Comparison of ENCODE assay signal across 17 mouse cellular contexts in genomic region chr15:95907909-95908308, GRCm38 (mm10).
DNase-seq lines count a peak whose midpoint lies in the region; ATAC-seq lines count a peak whose summit lies in the region.
"Had no signal": no experiment of that assay in that cellular context is flagged by ENCODE, and none has a peak within 500 bp of the region (broad histone marks: within the 10 kb centered on the region; RNA-seq: fewer than 3 reads in every experiment).

No protein-coding gene starts in this region.

- 0 out of 2 replicates have a peak overlapping the region, but pooled peaks have one; percentile 36 for H3K9ac ChIP-seq in liver, embryonic 12.5 days
- H3K9ac ChIP-seq: forebrain, postnatal 0 days; kidney, embryonic 15.5 days; limb, embryonic 13.5 days; lung, embryonic 15.5 days; neural tube, embryonic 13.5 days had no signal

- 33% methylated on average over 1 of the region's 1 CpGs for WGBS in liver, embryonic 12.5 days (ENCODE audit: insufficient replicate concordance)

- DNase-seq in c-Kit-negative CD71-positive TER-119-positive erythroid progenitor cells, embryonic 14.5 days (ENCODE audit: low read depth, low spot score) = peak; percentile 46
- peak; percentile 63 for DNase-seq in c-Kit-positive CD71-positive TER-119-positive erythroid progenitor cells, embryonic 14.5 days (ENCODE audit: low spot score)
- DNase-seq in thymus, postnatal 4 days = no peak
- DNase-seq in urinary bladder, postnatal 14 days (ENCODE audit: low spot score) = no peak
- DNase-seq: cerebellum, adult 9-10 months had no signal

- H3K27me3 ChIP-seq in liver, embryonic 12.5 days (replicated peaks) = no peaks in the 10 kb centered on the region
- H3K27me3 ChIP-seq: kidney, embryonic 15.5 days; limb, embryonic 13.5 days; lung, embryonic 15.5 days; neural tube, embryonic 13.5 days had no signal

- H3K4me3 ChIP-seq in liver, embryonic 12.5 days = 0 out of 2 replicates have a peak overlapping the region, but pooled peaks have one; percentile 0
- H3K4me3 ChIP-seq: forebrain, embryonic 10.5 days; kidney, embryonic 15.5 days; limb, embryonic 13.5 days; lung, embryonic 15.5 days; midbrain, embryonic 10.5 days; myocyte; neural tube, embryonic 13.5 days had no signal

- H3K4me2 ChIP-seq in liver, embryonic 12.5 days = peak overlapping the region; percentile 43
- H3K4me2 ChIP-seq: kidney, embryonic 15.5 days; limb, embryonic 13.5 days; lung, embryonic 15.5 days; neural tube, embryonic 13.5 days had no signal

- peaks cover 50% of the 10 kb centered on the region for H3K4me1 ChIP-seq in liver, embryonic 12.5 days
- H3K4me1 ChIP-seq: forebrain, embryonic 10.5 days had no signal

- H3K36me3 ChIP-seq in liver, embryonic 12.5 days = peaks cover 3% of the 10 kb centered on the region; the same call in 1 of the 2 replicates

- peak overlapping the region; percentile 36 for H3K27ac ChIP-seq in liver, embryonic 12.5 days
- H3K27ac ChIP-seq: forebrain, embryonic 10.5 days; hindbrain, postnatal 0 days; limb, embryonic 13.5 days; midbrain, embryonic 10.5 days; neural tube, embryonic 13.5 days had no signal

- H3K9me3 ChIP-seq in liver, embryonic 12.5 days (replicated peaks) = no peaks in the 10 kb centered on the region
- H3K9me3 ChIP-seq: forebrain, embryonic 10.5 days; kidney, embryonic 15.5 days; limb, embryonic 13.5 days; lung, embryonic 15.5 days; midbrain, embryonic 10.5 days; neural tube, embryonic 13.5 days had no signal

- ATAC-seq in liver, embryonic 12.5 days = peak; percentile 96
- ATAC-seq in megakaryocyte-erythroid progenitor cell, adult 5-6 weeks (replicated peaks; ENCODE audit: low FRiP score, low TSS enrichment, poor library complexity, severe bottlenecking) = peak; percentile 48; the same call in 1 of the 2 replicates
- ATAC-seq in megakaryocyte progenitor cell, adult 5-6 weeks (replicated peaks; ENCODE audit: poor library complexity) = no peak
- ATAC-seq: hindbrain, postnatal 0 days had no signal

Comparison
In these comparisons a context has a peak if more than half of its experiments do, and no peak if none do; other contexts are left out.
1. DNase-seq: peak in c-Kit-negative CD71-positive TER-119-positive erythroid progenitor cells, embryonic 14.5 days (single experiment) and c-Kit-positive CD71-positive TER-119-positive erythroid progenitor cells, embryonic 14.5 days (single experiment); none in thymus, postnatal 4 days (single experiment) and urinary bladder, postnatal 14 days (single experiment).